Mouse (Mus musculus): ENCODE measurements around the gene Edn3. TPM values are rescaled to one million over a fixed set of nuclear protein-coding genes. Genes with fewer than 3 reads are reported as not detected.
A peak's percentile ranks its signal among the peaks of the same experiment; 100 is the strongest.

Gene Edn3
- polyA plus RNA-seq, 1 experiment from 2014 or later: 28.7 TPM

DNA sequence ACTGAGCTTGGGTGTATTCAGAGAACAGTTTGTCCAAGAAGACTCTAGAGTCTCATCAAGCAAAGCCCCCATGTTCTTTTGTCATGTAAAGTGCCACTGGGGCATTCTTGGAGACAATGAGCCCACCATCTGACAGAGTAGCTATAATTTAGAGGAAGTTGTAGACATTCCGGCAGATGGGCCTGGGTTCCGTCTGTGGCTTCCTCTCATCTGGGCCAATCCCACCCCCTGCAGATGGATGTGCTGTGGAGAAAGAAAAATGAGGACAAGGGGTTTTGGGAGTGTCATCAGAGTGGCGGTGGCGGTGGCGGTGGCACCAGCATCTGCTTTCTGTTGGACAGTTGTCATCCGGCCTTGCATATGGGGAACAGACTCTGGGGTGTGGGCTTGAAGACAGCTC lies 42.0 kb downstream of the Edn3 start:
- H3K4me1 ChIP-seq: no peaks in the 10 kb centered on the region
- no peaks in the 10 kb centered on the region for H3K36me3 ChIP-seq
- no peak for ATAC-seq (ENCODE audit: low FRiP score, low read depth)
- H3K9me3 ChIP-seq: peaks cover 16% of the 10 kb centered on the region; the same call in 1 of the 2 replicates
- no peak overlapping the region for H3K4me3 ChIP-seq
- H3K9ac ChIP-seq: no peak overlapping the region
- no peaks in the 10 kb centered on the region for H3K27me3 ChIP-seq
- no peak overlapping the region for H3K27ac ChIP-seq
- WGBS: 84% methylated on average over 6 of the region's 6 CpGs
- no peak overlapping the region for H3K4me2 ChIP-seq (replicated peaks)

DNA sequence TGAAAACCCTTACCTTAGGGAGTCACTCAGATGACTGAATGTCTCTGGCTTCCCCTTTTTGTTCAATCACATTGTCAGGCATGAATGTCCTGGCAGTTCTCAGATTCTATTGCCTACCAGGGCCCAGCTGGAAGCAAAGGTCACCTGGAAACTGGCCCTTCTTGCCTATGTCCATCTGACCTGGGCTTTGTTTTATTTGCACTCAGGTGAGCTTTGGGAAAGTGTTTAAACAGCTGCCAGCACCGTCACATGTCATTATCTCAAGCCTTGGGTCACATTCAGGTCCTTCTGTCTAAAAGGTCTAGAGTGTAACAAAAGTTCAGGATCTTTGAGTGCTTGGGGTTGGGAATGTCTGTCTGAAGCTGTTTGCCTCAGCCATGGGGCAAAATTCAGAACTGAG lies 43.2 kb downstream of the Edn3 start:
- no peaks in the 10 kb centered on the region for H3K36me3 ChIP-seq
- H3K4me2 ChIP-seq (replicated peaks): no peak overlapping the region
- H3K9me3 ChIP-seq: peaks cover 15% of the 10 kb centered on the region; the same call in 1 of the 2 replicates
- H3K27ac ChIP-seq: no peak overlapping the region
- no peak overlapping the region for H3K4me3 ChIP-seq
- no peak for ATAC-seq (ENCODE audit: low FRiP score, low read depth)
- 85% methylated on average over 1 of the region's 1 CpGs for WGBS
- no peak overlapping the region for H3K9ac ChIP-seq
- H3K27me3 ChIP-seq: no peaks in the 10 kb centered on the region
- H3K4me1 ChIP-seq: no peaks in the 10 kb centered on the region

DNA sequence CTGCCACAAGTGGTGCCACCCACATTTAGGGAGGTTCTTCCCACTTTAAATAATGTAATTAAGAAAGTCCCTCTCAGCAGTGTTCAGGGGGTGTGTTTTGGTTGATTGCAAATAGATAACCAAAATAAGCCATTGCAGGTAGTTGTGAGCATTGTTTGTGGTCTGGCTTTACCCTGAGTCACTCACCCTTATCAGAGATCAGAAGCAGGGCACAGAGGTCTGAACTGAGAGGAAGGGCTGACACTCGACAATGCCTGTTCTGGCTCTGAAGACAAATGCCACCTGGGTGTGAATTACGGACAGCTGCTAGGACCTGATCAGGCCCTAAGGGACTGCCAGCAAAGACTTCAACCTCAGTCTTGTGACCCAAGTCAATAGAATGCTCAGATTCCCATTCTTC lies 47.5 kb downstream of the Edn3 start:
- no peak overlapping the region for H3K27ac ChIP-seq
- ATAC-seq (ENCODE audit: low FRiP score, low read depth): no peak
- no peaks in the 10 kb centered on the region for H3K36me3 ChIP-seq
- H3K9ac ChIP-seq: no peak overlapping the region
- no peaks in the 10 kb centered on the region for H3K27me3 ChIP-seq
- H3K4me3 ChIP-seq: no peak overlapping the region
- peaks cover 8% of the 10 kb centered on the region for H3K4me1 ChIP-seq
- WGBS: 33% methylated on average over 2 of the region's 2 CpGs
- H3K4me2 ChIP-seq (replicated peaks): no peak overlapping the region
- peaks cover 10% of the 10 kb centered on the region; the same call in 1 of the 2 replicates for H3K9me3 ChIP-seq

DNA sequence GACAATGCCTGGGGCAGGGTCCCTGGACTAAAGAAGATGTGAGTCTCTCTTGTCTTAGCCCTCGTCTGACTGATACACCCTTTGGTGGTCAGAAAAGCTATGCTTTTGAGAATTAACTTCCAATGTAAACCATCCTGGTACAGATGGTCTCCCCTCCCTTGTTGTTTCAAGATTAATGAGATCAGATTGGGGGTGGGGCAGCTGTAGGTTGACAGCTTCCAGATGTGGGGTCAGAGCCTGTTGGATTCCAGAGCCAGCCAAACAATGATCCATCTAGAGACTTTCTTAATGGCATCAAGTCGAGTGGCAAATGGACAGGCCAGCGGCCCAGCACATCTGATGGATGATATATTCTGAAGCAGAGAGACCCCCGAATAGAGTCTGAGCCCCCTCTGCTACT lies 48.9 kb downstream of the Edn3 start:
- Histone ChIP-seq H3K27me3 (no peaks in the 10 kb centered on the region), H3K4me3 (no peak overlapping the region), H3K4me2 (replicated peaks) (no peak overlapping the region), H3K9me3 (peaks cover 10% of the 10 kb centered on the region; the same call in 1 of the 2 replicates), H3K36me3 (no peaks in the 10 kb centered on the region), H3K4me1 (peaks cover 8% of the 10 kb centered on the region), H3K27ac (no peak overlapping the region), H3K9ac (no peak overlapping the region)
- ATAC-seq (ENCODE audit: low FRiP score, low read depth): no peak
- WGBS: 31% methylated on average over 4 of the region's 4 CpGs

DNA sequence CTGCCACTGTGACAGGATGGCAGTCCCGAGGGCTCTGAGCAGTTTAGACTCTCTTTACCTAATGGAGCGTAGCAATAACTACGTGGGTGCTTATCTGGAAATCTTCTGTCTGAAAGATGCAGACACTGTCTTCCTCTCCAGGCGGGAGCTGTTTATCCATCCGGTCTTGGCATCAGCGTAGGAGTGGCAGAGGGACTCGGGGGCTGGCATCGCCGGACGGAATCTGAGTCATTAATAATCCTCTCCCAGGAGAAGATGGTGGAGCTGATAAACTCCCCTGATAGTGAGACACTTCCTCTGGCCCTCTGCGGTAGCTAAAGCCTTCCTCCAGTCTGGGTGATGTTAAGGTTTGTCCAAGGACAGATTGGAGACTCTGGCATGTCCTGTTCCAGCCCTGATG lies 52.9 kb downstream of the Edn3 start:
- Histone ChIP-seq H3K9me3 (no peaks in the 10 kb centered on the region), H3K27ac (no peak overlapping the region), H3K4me1 (peaks cover 8% of the 10 kb centered on the region), H3K9ac (no peak overlapping the region), H3K4me3 (no peak overlapping the region), H3K27me3 (no peaks in the 10 kb centered on the region), H3K4me2 (replicated peaks) (no peak overlapping the region), H3K36me3 (no peaks in the 10 kb centered on the region)
- no peak for ATAC-seq (ENCODE audit: low FRiP score, low read depth)
- WGBS: 77% methylated on average over 11 of the region's 11 CpGs

DNA sequence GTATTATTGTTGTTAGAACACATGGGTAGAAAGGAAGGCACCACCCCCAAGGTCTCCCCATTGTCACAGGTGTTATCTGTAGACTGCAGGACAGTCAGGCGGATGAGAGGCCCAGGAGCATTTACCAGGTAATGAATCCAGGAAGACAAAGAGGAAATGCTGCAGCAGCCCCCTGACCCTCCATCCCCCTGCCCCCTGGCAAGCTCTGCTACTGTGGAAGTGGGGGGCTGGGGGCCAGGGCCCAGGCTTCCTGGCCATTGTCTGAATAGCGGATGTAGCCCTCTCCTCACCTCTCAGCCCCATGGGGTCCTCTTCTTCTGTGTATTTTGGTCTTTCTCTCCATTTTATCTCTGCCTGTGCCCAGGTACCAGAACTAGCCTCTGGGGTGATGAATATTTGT lies 55.7 kb downstream of the Edn3 start:
- Histone ChIP-seq H3K9me3 (no peaks in the 10 kb centered on the region), H3K27ac (no peak overlapping the region), H3K36me3 (no peaks in the 10 kb centered on the region), H3K4me3 (no peak overlapping the region), H3K4me2 (replicated peaks) (no peak overlapping the region), H3K27me3 (no peaks in the 10 kb centered on the region), H3K4me1 (no peaks in the 10 kb centered on the region), H3K9ac (no peak overlapping the region)
- WGBS: 90% methylated on average over 2 of the region's 2 CpGs
- peak; percentile 32; the same call in 1 of the 2 replicates for ATAC-seq (ENCODE audit: low FRiP score, low read depth)

DNA sequence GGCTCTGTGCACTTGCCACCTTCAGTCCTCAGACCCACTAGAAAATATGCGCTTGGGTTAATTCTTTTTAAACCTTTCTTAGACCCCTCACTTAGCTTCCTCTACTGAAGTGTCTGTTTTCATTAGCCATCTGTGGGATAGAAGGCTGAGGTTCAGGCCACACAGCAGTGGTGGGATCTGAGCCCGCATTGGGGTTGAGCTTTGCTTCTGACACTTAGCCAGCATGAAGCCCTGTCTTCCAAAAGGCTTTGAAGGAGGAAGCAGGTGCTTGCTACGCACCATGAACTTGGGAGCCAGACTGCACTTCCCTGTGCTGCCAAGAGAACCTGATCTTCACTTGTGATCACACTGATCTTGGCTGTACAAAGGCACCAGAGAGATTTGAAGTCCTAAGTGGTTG lies 59.9 kb downstream of the Edn3 start:
- Histone ChIP-seq H3K9ac (no peak overlapping the region), H3K9me3 (no peaks in the 10 kb centered on the region), H3K36me3 (no peaks in the 10 kb centered on the region), H3K27ac (no peak overlapping the region), H3K27me3 (no peaks in the 10 kb centered on the region), H3K4me2 (replicated peaks) (no peak overlapping the region), H3K4me1 (no peaks in the 10 kb centered on the region), H3K4me3 (no peak overlapping the region)
- WGBS: 83% methylated on average over 3 of the region's 3 CpGs
- no peak for ATAC-seq (ENCODE audit: low FRiP score, low read depth)

DNA sequence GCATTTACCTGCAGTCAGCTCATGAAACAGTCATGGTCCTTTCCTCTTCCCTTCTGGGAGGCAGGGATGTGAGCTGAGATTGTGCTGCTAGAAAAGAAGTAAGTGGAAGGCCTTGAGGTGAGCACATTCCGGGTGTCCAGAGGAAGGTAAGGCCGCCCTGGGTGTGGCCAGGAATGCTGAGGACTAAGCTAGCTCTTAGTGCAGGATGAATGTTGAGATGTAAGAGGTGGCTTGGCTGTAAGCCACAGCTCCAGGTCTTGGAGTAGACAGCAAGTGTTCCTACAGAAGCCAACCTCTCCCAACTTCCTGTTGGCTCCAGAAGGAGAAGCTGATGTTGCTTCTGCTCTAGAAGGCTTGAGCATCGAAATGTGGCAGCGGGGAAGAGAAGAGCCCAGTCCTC lies 67.4 kb downstream of the Edn3 start:
- WGBS: 92% methylated on average over 4 of the region's 4 CpGs
- H3K9ac ChIP-seq: no peak overlapping the region
- no peaks in the 10 kb centered on the region for H3K36me3 ChIP-seq
- no peak overlapping the region for H3K27ac ChIP-seq
- no peaks in the 10 kb centered on the region for H3K9me3 ChIP-seq
- H3K27me3 ChIP-seq: no peaks in the 10 kb centered on the region
- H3K4me2 ChIP-seq (replicated peaks): no peak overlapping the region
- no peaks in the 10 kb centered on the region for H3K4me1 ChIP-seq
- H3K4me3 ChIP-seq: no peak overlapping the region
- no peak for ATAC-seq (ENCODE audit: low FRiP score, low read depth)

DNA sequence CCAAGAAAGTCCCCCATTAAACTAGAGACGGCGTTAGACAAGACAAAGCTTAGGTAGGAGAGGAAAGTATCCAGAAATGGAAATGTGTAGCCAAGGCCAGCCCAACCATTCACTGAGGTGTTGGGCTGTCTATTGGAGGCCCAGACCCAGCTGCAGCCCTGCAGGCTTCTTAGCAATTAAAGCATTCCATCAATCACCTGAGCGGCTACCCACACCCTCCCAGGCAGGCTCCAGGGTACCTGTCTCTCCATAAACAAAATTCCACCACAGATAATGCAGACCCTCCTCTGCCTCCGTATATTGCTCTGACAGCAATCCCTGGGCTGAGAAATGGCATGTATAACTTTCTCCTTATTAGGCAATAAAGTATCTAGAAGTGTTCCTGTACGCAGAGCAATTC lies 73.2 kb downstream of the Edn3 start:
- H3K27ac ChIP-seq: no peak overlapping the region

More for the DNA sequence above, 73.2 kb downstream of the Edn3 start:
- Histone ChIP-seq H3K27me3 (no peaks in the 10 kb centered on the region; the same call in 1 of the 2 replicates), H3K36me3 (no peaks in the 10 kb centered on the region), H3K9ac (no peak overlapping the region), H3K4me1 (peaks cover 10% of the 10 kb centered on the region; the same call in 1 of the 2 replicates), H3K4me3 (no peak overlapping the region), H3K4me2 (replicated peaks) (no peak overlapping the region), H3K9me3 (no peaks in the 10 kb centered on the region)
- WGBS: 37% methylated on average over 5 of the region's 5 CpGs
- 0 out of 2 replicates have a peak, but pooled peaks have one; percentile 32 for ATAC-seq (ENCODE audit: low FRiP score, low read depth)

Other genes starting within 250 kb of the Edn3 start
- 0.03 TPM in 2 replicates for gene Zfp831, start 117.1 kb upstream of the Edn3 start, polyA plus RNA-seq (2015; fragmentation: Nextera tagmentation; extraction: Ambion mirVana)
- 0.15 and 0.33 TPM in 2 replicates for gene Gm14444, start 249.6 kb downstream of the Edn3 start, polyA plus RNA-seq (2015; fragmentation: Nextera tagmentation; extraction: Ambion mirVana)